Mouse (Mus musculus) brain, embryonic 18.5 days (tissue): ENCODE results near the gene 3110040N11Rik.

Experiments used
- DNase-seq: peaks from one replicate; pipeline ENCODE4 v3.0.0-alpha.2; 2012; ENCODE audit warnings: low read depth, low spot score

3110040N11Rik gene

DNA sequence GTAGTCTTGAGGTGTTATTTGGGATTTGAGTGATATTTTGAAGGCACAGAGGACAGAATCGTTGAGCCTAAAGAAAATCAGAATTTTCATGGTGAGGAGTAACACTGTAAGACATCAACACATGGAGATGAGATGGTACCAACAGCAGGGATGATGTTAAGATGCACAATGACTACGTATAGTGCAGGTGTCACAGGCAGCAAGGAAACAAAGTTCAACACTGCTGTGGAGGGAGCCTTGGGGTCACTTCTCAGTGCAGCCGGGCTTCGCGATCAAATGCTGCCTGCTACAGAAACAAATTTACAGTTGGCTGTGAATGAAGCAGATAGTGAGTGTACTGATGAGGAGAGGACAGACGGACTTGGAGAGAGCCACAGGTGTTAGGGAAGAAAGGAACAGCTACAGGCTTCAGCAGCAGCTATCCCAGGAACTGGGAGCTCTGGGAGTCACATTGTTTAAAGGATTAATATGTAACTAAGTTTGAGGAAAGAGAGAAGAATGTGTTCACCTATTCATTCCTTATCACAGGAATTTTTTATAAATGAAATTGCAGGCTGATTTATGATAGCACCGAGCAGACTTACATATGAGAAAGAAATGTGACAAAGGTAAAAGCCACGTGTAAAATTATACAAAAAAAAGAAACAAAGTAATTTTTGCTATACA, 50.4 kb downstream of the 3110040N11Rik start:
- DNase-seq: no peak

DNA sequence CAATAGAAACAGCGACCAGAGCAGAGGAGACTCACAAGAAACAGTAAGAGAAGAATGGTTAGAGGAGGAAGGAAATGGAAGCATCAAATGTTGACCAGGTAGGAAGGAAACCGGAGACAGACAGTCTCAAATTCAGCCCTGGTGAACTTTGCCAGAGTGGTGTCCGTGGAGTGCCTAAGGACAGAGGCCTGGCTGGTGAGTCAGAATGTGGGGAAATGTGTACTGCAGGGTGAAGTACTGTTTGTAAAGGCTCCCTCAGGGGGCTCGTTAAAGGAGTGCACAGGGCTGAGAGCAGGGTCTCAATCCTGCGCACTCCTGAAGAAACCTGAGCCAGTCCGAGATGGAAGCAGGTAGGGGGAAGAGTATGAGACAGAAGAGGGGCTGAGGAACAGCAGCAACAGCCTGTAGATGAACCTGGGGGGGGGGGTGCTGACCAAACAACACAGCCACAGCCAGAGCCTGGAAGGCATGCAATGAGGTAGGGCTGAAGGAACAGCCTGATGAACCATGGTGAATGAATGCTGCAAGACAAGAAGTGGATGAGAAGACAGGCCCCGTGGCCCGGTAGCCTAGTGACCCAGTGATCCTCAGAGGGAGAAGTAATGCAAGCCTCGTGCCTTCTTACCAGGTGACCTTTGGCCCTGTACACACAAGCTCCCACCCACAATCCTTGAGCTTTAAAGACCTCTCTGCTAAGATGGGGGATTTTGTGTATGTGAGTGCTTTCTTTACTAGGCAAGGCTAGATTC, 53.8 kb downstream of the 3110040N11Rik start:
- no peak for DNase-seq

DNA sequence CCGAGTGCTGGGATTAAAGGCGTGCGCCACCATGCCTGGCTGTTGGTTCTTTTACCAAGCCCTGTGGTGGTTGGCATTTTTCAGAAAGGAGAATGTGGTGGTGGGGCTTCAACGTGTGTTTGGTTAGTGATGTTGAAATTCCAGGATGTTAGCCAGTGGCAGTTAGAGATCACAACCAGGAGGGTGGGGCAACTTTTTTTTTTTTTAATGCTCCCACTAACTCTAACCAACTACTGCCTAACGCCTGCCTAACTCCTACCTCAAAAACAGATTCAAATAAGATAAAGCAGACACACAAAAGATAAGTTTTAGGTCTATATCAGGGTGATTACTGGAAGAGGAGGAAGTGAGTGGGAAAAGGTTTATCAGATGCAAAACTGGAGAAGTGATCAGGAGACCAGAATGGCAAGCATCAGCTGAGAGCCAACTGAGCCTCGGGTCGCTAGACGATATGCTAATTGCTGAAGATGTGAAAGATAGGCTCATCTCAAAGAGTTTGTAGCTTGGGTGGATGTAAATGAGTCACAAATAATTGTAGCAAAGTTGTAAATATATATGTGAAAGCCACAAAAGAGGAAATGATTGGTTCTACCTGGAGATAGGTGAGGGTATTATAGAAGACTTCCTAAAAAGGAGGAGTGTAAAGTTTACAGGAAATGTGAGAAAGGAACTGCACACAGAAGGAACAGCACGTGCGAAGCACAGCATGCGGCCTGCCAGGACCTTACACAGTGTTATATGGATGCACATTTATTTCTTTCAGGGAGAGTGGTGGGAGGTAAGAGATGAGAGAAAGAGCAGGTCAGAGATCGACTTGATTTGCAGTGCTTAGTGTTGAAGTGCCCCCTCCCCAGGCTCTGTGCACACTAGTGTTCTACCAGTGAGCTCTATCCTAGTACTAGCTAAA, 56.8 kb downstream of the 3110040N11Rik start:
- no peak for DNase-seq
